Mouse (Mus musculus) c-Kit-positive CD71-negative TER-119-negative erythroid progenitor cells, embryonic 14.5 days (primary cell): ENCODE measurements at regions not wholly inside any gene's neighbourhood (a gene's known extent, or its start where the extent isn't known, plus 50 kb on each side); places are given as distances from the start of the nearest gene placed in this dataset.
A peak's percentile ranks its signal among the peaks of the same experiment; 100 is the strongest.

Experiments used
- DNase-seq: peaks from one replicate; pipeline ENCODE4 v3.0.0-alpha.2; 2013; ENCODE audit warnings: low read depth

GRCm38 (mm10) chr14:76673671-76674331 is 117.1 kb upstream of the Serp2 start:
- peak; percentile 58 for DNase-seq

- no peak for DNase-seq
Observed at GRCm38 (mm10) chr14:76672899-76673298, 116.2 kb upstream of the Serp2 start.

DNA sequence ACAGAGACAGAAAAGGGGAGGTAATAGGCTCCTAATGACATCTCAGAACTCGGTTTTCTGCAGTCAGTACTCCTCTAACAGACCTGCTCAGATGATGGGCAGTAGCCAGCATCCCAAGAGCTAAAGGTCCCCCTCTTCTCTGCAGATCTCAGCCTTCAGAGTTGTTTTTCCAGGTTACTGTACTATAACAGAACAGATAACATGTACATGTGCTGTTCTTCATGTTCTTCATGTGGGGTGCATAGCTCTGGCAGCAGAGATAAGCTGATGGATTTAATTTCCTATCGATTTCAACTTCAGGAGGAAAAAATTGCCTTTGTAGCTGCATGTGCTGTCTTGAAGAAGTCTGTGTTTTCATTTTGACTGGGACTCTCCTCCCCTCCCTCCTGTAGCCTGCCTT is 115.8 kb upstream of the Serp2 start:
- no peak for DNase-seq

DNA sequence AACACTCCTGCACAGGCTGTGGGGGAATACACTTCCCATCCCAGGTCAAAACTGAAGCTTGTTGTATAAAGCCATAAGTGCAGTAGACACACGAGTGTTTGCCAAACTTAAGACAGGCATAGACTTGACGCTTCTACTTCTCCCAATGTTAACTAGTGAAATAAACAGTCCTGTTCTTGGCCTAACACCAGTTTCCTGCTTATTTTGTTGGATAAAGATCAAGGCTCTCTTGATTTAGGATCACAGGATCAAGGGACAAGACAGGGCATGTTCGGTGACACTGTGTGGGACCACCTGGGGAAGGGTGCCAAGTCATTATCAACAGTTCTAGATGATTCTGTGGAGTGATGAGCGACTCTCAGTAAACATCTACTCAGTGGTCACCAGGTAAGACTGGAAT is 114.3 kb upstream of the Serp2 start:
- DNase-seq, result no peak

- DNase-seq, result no peak
Observed at GRCm38 (mm10) chr14:76665754-76666371, 109.2 kb upstream of the Serp2 start.

DNA sequence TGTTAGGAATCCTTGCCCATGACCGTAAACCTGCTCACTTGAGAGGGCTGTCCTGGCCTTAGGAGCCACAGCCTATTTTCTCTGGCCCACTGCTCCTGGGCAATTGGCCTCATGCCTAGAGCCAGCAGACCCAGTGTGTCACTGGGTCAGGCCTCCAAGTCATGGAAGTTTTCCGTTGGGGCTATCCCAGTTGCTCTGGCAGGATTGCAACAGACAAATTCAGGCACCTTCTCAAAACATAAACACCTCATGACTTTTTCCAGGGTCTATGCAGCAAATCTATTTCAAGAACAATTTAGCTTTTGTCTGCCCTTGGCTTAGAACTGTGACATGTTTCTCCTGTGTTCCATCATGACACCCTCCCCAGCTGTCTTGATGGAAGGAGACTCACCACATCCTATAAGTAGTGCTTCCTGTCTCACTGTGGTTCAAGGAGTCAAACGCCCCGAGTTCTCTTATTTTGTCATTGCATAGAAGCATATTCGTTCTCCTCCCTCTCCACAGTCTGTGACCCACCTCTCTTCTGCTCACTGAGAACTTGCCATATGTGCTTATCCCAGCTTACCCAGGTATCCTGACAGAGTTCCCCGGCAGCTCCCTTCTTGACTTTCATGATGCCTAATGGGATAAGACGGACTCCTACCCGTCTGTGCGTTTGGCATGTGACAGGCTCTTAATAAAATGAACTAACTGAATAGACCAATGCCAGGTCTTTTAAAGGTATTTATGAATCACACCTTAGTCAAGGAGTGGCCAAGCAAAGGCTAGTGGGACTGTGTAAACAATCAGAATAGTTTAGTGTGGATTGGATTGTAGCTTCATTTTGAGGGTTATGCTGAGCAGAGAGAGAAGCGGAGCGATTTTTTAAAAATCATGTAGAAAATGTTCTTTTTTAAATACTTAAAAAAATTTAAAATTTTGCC is 108.2 kb upstream of the Serp2 start:
- no peak for DNase-seq

DNA sequence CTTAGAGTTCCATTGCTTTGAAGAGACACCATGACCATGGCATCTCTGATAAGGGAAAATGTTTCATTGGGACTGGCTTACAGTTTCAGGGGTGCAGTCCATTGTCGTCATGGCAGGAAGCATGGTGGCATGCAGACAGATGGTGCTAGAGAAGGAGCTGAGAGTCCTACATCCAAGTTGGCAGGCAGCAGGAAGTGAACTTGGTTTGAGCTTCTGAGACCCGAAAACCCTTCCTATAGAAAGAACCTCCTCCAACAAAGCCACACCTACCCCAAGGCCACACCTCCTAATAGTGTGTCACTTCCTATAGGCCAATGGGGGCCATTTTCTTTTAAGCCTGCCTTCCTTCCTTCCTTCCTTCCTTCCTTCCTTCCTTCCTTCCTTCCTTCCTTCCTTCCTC is 107.1 kb upstream of the Serp2 start:
- no peak for DNase-seq

GRCm38 (mm10) chr14:76662871-76663270 is 106.2 kb upstream of the Serp2 start:
- no peak for DNase-seq

- DNase-seq, result no peak
Observed at GRCm38 (mm10) chr14:76660906-76661305, 104.2 kb upstream of the Serp2 start.

DNA sequence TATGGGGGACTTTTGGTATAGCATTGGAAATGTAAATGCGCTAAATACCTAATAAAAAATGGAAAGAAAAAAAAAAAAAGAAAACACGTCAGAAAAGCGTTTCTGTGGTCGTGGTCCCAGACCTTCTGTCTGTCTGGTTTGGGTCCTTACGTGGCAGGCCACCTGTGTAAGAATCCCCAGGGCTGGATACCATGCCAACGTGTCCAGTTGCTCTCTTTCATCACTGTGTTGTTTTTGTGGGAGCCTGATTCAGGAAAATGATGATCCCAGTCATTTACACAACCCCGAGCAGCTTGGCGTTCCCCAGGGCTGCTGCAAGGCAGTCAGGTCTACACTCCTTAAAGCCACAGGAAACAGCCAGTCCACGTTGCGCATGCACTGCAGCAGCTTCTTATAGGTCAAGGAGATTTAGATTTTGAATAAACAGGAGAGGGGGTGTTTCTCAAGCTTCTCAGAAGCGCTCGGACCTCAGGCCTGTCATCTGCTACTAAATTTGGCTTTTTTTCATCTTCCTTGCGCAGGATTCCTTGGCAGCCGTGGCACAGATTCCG is 102.3 kb upstream of the Serp2 start:
- no peak for DNase-seq

- DNase-seq, result peak; percentile 52
Observed at GRCm38 (mm10) chr14:76657784-76658610, 101.3 kb upstream of the Serp2 start.

GRCm38 (mm10) chr14:76657375-76657774 is 100.7 kb upstream of the Serp2 start:
- DNase-seq, result no peak

DNA sequence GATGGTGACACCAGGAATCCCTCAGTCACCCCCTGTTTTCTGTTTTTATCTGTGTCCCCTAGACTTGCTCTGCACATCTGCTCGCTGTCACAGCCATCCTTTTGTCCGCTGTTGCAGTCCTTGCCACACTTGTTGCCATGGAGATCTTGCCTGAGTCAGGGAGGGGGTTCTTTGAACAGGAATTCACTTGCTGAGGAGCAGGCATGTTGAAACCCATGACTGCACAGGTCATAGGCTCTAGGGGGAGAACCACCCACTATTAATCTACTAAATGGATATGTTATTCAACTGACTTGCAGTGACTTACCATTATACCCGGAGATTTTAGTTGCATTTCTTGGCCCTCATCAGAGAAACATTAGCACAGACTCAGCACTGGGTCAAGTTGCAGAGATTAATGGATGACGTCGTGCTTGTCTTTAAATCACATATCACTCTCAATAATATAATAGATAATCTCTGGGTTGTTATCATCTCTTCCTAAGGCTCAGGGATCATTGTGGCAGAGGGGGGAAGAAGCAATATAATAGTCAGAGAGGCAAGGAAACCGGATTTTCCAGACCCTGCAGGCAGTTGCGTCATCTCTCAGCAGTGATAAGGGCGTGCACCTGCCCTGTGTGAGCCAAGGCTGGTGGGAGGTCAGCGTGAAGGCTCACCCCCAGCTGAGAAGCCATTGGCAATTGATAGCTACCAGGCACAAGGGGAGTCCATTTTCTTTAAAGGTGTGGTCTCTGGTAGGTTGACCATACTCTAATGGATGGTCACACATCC is 95.9 kb upstream of the Serp2 start:
- DNase-seq, result no peak

GRCm38 (mm10) chr14:76651096-76651495 is 94.4 kb upstream of the Serp2 start:
- DNase-seq, result no peak

- no peak for DNase-seq
Observed at GRCm38 (mm10) chr14:76649927-76650326, 93.2 kb upstream of the Serp2 start.

DNA sequence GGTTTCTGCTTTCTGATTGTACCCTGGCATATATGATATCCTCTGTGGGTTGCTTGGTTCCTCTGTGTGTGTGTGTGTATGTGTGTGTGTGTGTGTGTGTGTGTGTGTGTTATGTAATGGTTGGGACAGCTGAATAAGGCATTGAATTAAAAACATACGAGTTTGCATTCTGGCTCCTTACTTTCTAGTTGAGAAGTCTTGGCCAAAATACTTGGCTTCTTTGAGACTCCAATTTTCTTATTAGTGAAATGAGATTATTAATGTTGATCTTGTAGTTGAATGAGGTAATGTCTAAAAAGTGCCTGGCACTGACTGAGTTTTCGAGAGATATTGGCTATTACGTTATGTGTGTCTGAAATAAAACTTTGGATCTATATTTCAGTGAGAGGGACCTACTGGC is 88.0 kb upstream of the Serp2 start:
- no peak for DNase-seq

DNA sequence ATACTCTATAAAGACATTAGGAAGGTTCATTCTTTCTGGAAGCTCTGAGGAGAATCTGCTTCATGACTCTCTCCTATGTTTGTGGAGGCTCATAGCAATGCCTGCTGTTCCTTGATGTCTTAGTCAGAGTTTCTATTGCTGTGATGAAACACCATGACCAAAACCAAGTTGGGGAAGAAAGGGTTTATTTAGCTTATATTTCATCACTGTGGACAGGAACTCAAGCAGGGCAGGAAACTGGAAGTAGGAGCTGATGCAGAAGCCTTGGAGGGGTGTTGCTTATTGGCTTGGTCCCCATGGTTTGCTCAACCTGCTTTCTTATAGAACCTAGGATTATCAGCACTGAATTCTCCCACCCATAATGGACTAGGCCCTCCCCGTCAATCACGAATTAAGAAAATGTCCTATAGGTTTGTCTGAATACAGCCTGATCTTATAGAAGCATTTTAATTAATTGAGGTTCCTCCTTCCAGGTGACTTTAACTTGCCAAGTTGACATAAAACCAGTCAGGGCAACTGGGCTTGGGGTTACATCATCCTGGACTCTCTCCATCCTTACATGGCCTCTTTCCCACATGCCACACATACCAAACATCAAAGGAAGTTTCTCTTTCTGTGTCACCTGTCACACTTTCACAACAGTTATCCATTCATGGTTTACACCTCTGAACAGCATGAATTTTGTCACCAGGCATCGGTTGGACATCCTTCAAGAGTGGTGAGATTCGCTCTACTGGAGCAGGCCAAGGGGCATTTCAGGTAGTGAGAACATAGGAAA is 85.3 kb upstream of the Serp2 start:
- no peak for DNase-seq

DNA sequence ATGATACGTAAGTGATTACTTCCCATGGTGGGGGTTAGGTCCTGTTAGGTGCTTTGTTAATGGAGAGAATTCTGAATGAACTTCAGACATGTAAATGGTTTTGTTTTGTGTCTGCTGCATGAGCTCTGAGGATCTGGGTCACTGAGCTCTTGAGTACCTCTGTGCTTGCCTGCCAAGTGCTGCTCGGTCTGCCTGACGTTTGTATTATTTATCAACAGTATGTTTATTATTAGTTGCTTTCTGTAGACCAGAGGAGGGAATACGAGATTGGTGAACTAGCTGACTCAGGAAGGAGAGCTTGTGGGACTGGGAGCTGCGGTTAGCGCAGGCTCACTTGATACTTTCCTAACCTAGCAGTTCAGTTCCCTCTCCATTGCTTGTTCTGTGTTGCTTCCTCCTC is 76.5 kb upstream of the Serp2 start:
- no peak for DNase-seq

DNA sequence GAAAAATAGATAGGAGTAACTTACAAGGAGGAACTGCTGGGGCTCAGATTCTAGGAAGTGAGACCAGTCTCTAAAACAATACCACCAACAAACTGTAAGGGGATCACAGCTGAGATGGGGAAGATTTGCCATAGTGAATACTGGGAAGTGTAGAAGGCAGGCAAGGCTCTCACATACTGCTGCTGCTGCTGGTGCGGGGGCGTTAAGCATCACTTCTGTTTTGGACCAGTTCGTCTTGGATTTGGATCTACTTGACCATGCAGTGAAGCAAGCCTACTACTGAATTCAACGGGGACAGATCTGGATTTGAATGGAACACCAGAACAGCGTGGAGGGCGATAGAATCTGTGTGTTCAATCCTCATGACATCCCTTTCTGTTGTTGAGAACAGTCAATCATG is 76.1 kb upstream of the Serp2 start:
- DNase-seq, result no peak

- DNase-seq, result no peak
Observed at GRCm38 (mm10) chr14:76631740-76632139, 75.1 kb upstream of the Serp2 start.
